Mouse (Mus musculus) bone marrow, adult 2 months (tissue): ENCODE measurements around the gene Magt1. TPM values are rescaled to one million over a fixed set of nuclear protein-coding genes. Genes with fewer than 3 reads are reported as not detected.
"Not testable (repeated sequence)": the region's sequence is repeated elsewhere in the genome, so short reads cannot be mapped to it uniquely, and the experiment has no call there.

Experiments
- H3K27ac ChIP-seq: fragments of 200-500 bp; 2 replicates; pipeline ENCODE4 v1.5.1; 2012; ENCODE audit warnings: low read depth, mild to moderate bottlenecking, control low read depth, inconsistent platforms, low read length; ENCODE audit not compliant: control insufficient read depth, poor library complexity, insufficient read depth
- H3K4me1 ChIP-seq: fragments of 200-500 bp; 2 replicates; pipeline ENCODE4 v1.6.1; 2011; ENCODE audit warnings: low read length; ENCODE audit not compliant: control insufficient read depth, insufficient read depth
- H3K4me3 ChIP-seq: fragments of 200-500 bp; replicated peaks from 2 replicates; pipeline ENCODE3; 2011; ENCODE audit warnings: mild to moderate bottlenecking, low read depth, low read length, control low read depth; ENCODE audit not compliant: control insufficient read depth
- CTCF ChIP-seq: fragments of 200-500 bp; IDR thresholded peaks from 2 replicates; pipeline ENCODE4 v1.5.1; 2011; ENCODE audit warnings: low read length, control low read depth; ENCODE audit not compliant: control insufficient read depth, insufficient read depth
- POLR2A ChIP-seq: fragments of 200-500 bp; IDR thresholded peaks from 2 replicates; pipeline ENCODE4 v1.6.1; 2011; ENCODE audit warnings: low read depth, mild to moderate bottlenecking, control low read depth, low read length, borderline replicate concordance; ENCODE audit not compliant: control insufficient read depth
- WGBS: fragments of 180-500 bp; shearing (Covaris S2); methylation state at CpG from one replicate; pipeline ENCODE4 v1.1.7; 2018; 5-methylcytosine and 5-hydroxymethylcytosine counted together
- polyA plus RNA-seq: library from polyadenylated mRNA; stranded (reverse); fragments of >200 nt; gene quantifications from 2 replicates; pipeline ENCODE4 v1.2.4, GENCODE M21; 2011; ENCODE audit warnings: low replicate concordance; ENCODE audit not compliant: missing spikeins, insufficient read depth, insufficient read length

The Magt1 gene
- polyA plus RNA-seq, 1 experiment, result 12.7 TPM

DNA sequence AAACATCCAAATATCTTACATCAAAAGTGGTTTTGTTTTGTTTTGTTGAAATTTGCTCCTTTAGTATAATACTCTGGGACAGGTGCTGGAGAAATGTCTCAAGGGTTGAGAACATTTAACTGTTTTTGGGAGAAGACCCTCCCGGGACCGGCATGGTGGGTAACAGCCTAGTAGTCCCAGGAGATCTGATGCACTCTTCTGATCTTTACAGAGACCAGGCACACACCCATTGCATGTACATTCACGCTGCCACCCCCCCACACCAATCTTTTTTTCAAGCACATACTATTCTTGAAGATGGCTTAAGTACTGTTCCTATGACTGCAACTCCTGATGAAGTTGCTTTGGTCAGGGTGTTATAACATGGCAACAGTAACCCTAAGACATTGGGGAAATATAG is 853 bp upstream of the Magt1 start:
- TF ChIP-seq POLR2A, result no peak
- TF ChIP-seq CTCF, result no peak
- no peak overlapping the region for H3K4me3 ChIP-seq
- WGBS, result 56% methylated on average over 3 of the region's 3 CpGs
- no peak overlapping the region for H3K27ac ChIP-seq
- H3K4me1 ChIP-seq, result no peaks in the 10 kb centered on the region

DNA sequence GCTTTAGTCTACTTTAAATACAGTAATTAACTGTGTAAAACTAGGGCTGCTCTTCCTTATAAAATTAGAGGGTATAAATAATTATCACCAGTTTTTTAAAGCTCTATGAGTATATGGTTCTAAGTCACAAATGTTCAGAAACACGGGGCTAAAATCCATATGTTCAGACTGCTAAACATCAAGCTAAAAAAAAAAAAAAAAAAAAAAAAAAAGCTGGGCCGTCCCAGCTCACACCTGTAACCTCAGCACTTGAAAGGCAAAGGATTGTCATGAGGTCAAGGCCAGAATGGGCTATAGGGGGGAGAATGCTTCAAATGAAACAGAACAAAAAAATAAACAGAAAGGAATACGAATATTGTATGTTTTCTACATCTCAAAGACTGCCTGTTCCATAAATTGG is 944 bp downstream of the Magt1 start:
- no peak overlapping the region; the same call in 1 of the 2 replicates for H3K27ac ChIP-seq
- no peaks in the 10 kb centered on the region for H3K4me1 ChIP-seq
- 15% methylated on average over 3 of the region's 3 CpGs for WGBS
- TF ChIP-seq POLR2A (no peak), CTCF (no peak)
- peak overlapping the region; percentile 98 for H3K4me3 ChIP-seq

GRCm38 (mm10) chrX:106001605-106002004 is 10.1 kb downstream of the Magt1 start:
- TF ChIP-seq CTCF (no peak), POLR2A (no peak)
- WGBS, result 65% methylated on average over 1 of the region's 1 CpGs
- Histone ChIP-seq H3K4me1 (no peaks in the 10 kb centered on the region), H3K4me3 (no peak overlapping the region), H3K27ac (no peak overlapping the region)

DNA sequence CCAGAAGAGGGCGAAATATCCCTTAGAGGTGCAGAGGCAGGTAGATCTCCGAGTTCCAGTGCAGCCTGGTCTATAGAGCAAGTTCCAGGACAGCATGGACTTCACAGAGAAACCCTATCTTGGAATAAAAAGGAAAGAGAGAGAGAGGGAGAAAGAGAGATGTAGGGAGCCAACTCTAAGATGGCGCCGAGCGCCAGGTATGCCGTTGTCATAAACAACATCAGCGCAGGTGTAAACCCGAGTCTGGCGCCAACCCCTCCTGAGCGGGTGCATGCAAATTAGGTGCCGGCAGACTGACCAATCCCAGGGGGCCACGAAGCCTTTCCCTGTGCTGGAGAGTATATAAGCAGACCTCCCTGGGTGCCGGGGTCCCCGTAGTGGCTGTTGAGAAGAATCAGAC is 54.6 kb downstream of the Magt1 start:
- H3K4me1 ChIP-seq, H3K27ac ChIP-seq, H3K4me3 ChIP-seq: not testable (repeated sequence)
- 72% methylated on average over 14 of the region's 14 CpGs for WGBS

DNA sequence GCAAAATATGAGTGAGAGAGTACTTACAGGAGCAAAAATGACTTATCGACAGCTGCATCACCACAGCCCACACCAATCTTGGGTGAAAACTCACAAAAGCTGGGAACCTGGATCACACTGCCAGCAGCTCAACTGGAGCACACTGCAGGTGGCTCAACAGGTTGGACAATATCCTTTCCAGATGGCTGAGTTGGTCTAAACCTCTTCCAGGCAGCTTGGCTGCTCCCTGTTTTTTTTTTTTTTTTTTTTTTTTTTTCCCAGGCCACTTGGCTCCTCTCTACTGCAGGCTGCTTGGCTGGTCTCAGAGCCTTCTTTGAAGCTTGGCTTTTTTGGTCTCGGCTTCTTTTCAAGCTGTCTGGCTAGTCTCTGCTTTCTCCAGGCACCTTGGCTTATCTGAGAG is 57.7 kb downstream of the Magt1 start:
- Histone ChIP-seq H3K27ac (no peak overlapping the region), H3K4me3 (no peak overlapping the region), H3K4me1 (no peaks in the 10 kb centered on the region)
- TF ChIP-seq CTCF, result no peak
- no peak for TF ChIP-seq POLR2A
- 81% methylated on average over 2 of the region's 2 CpGs for WGBS

- no peaks in the 10 kb centered on the region for H3K4me1 ChIP-seq
- no peak overlapping the region for H3K4me3 ChIP-seq
- TF ChIP-seq CTCF (no peak), POLR2A (no peak)
- H3K27ac ChIP-seq, result no peak overlapping the region
- 32% methylated on average over 1 of the region's 1 CpGs for WGBS
These were observed 65.3 kb downstream of the Magt1 start for GRCm38 (mm10) chrX:105946357-105946756.

DNA sequence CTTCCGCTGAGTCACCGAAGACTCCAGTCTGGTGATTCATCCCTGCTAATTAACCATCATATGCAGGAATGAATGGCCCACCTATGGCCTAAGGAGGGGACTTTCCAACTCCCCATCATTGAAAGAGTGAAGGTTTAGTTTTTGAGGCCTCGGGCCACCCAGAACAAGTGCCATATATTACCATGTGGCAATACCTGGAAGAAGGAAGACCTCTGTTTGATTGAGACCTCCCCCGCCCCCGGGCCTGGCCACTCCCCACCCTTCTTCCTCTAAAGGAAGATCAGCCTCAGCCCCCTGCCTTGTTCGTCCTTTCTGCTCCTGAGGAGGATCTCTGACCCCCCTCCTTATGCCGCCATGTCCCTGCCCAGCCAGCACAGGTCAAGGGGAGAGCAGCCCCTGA is 72.5 kb downstream of the Magt1 start:
- H3K4me3 ChIP-seq, result no peak overlapping the region
- no peak for TF ChIP-seq POLR2A
- 85% methylated on average over 7 of the region's 7 CpGs for WGBS
- H3K4me1 ChIP-seq, result no peaks in the 10 kb centered on the region
- H3K27ac ChIP-seq, result no peak overlapping the region

DNA sequence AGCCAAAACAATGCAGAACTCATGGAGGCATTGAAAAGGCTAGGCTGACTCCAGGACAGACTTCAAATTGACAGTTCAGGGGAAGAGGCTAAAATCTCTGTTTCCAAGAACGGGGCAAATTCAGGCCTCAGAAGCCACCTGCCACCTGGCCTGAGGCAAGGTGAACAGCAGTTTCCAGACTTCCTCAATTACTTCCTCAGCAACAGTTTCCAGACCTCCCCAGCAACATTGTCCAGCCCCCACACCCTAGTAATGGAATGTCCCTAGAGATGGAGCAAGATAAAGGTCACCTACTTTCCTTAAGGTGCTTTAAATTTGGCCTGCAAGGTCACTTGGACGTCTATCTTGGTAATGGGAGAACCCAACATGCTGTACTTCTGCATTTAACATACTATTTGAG is 74.0 kb downstream of the Magt1 start:
- Histone ChIP-seq H3K4me3 (no peak overlapping the region), H3K27ac (no peak overlapping the region), H3K4me1 (no peaks in the 10 kb centered on the region)
- whole genome bisulfite sequencing, result 45% methylated on average over 2 of the region's 2 CpGs
- no peak for TF ChIP-seq CTCF
- no peak for TF ChIP-seq POLR2A

- Histone ChIP-seq H3K4me1 (no peaks in the 10 kb centered on the region; the same call in 1 of the 2 replicates), H3K4me3 (no peak overlapping the region), H3K27ac (no peak overlapping the region)
- 76% methylated on average over 5 of the region's 5 CpGs for WGBS
- TF ChIP-seq POLR2A (no peak), CTCF (no peak)
These were observed 77.4 kb downstream of the Magt1 start for GRCm38 (mm10) chrX:105934341-105934740.
